Mouse (Mus musculus): ENCODE data around the gene Tmf1.
A peak's percentile ranks its signal among the peaks of the same experiment; 100 is the strongest.

GRCm38 (mm10) chr6:97210191-97210961 lies 31.5 kb upstream of the Tmf1 start, which contains the start of gene Arl6ip5:
- TF ChIP-seq POLR2A (IDR thresholded peaks at IDR 0.05; ENCODE audit: control insufficient read depth in 1 of 2, insufficient read depth in 1 of 2, low read depth in 1 of 2, low read length in 2 of 2, poor library complexity in 1 of 2) (peak; percentile 55 to 60; a peak in 3 of 4 replicates), JUND (IDR thresholded peaks at IDR 0.05; ENCODE audit: low read depth, low read length) (no peak), CTCF (IDR thresholded peaks at IDR 0.05 in 2 of 3, conservative IDR thresholded peaks at IDR 0.05 in 1 of 3; ENCODE audit: control insufficient read depth in 1 of 3, insufficient read depth in 1 of 3, low read depth in 2 of 3, low read length in 3 of 3, poor library complexity in 1 of 3, severe bottlenecking in 1 of 3) (no peak), MYB (IDR thresholded peaks at IDR 0.05; ENCODE audit: low read depth, low read length) (no peak)

Data from MEL (cell line).